14 mouse cellular contexts compared by ENCODE assay signal in the genomic region with DNA sequence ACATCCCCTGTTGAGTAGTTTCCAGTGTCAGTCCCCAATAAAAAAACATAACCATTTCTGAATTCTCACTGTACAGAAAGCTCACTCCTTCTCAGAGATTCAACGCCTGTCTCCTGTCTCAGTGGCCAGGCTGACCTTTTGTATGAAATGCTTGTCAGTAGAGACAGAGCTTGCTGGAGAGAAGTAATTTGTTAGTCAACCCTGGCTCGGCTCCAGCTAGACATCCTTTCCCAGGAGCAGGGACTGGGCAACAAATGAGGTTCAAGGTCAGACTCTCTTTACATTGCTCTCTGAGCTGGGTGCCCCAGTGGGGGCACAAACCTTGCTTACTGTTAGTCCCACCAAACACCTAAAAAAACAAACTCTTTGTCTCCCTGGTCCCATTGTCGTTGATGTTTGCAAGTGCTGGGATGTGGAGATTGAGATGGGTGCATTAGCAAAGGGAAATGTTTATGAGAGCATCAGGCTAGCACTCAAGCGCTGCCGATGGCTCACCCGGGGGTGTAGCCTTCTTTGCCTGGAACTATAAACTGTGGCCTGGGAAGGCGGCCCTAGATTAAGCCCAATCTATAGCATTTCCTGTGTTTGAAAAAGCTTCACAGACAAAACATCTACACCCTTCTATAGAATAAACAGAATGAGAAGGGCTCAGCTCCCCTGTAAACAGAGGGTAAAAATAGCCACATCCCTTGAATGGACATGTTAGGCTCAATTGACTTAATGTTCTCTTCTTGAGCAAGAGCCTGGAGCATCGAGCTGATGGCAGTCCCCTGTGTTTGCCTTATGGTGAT.
DNase-seq lines count a peak whose midpoint lies in the region; ATAC-seq and TF ChIP-seq lines count a peak whose summit lies in the region.
"Had no signal": no experiment of that assay in that cellular context is flagged by ENCODE, and none has a peak within 500 bp of the region (broad histone marks: within the 10 kb centered on the region; RNA-seq: fewer than 3 reads in every experiment).

No protein-coding gene starts in this region.

- H3K36me3 ChIP-seq in heart, embryonic 12.5 days = no peaks in the 10 kb centered on the region
- no peaks in the 10 kb centered on the region for H3K36me3 ChIP-seq in lung, embryonic 16.5 days (ENCODE audit: control insufficient read depth, insufficient read depth, low read length)
- H3K36me3 ChIP-seq in small intestine, adult 2 months (ENCODE audit: control insufficient read depth, insufficient read depth, low read length) = no peaks in the 10 kb centered on the region

- no peak for TF ChIP-seq POLR2A in lung, adult 2 months (IDR thresholded peaks at IDR 0.05; ENCODE audit: borderline replicate concordance, extremely low read depth, low read depth, low read length)
- no peak for TF ChIP-seq POLR2A in small intestine, adult 2 months (IDR thresholded peaks at IDR 0.05; ENCODE audit: low read depth, low read length)

- no peak for TF ChIP-seq CTCF in lung, adult 2 months (IDR thresholded peaks at IDR 0.05; ENCODE audit: insufficient read depth, low read length)
- no peak for TF ChIP-seq CTCF in small intestine, adult 2 months (IDR thresholded peaks at IDR 0.05; ENCODE audit: extremely low read depth, insufficient read length, insufficient replicate concordance, low read depth, low read length)

- no peak for ATAC-seq in heart, embryonic 12.5 days (ENCODE audit: insufficient number of reproducible peaks, low FRiP score)
- ATAC-seq in lung, embryonic 16.5 days (ENCODE audit: low read depth) = peak; percentile 89
- ATAC-seq in megakaryocyte, adult 5-6 weeks (ENCODE audit: poor library complexity, severe bottlenecking) = no peak
- ATAC-seq: forebrain, postnatal 0 days had no signal

- intact Hi-C loops in heart, postnatal 10 days (cut with DNase I) = no loop called here

- no peak overlapping the region for H3K4me3 ChIP-seq in heart, embryonic 12.5 days
- H3K4me3 ChIP-seq in lung, embryonic 16.5 days (ENCODE audit: low read length) = no peak overlapping the region
- no peak overlapping the region for H3K4me3 ChIP-seq in lung, adult 2 months (replicated peaks; ENCODE audit: extremely low read depth, low read depth, low read length)
- no peak overlapping the region for H3K4me3 ChIP-seq in small intestine, adult 2 months (ENCODE audit: low read depth, low read length)
- H3K4me3 ChIP-seq: heart, embryonic 13.5 days; layer of hippocampus, adult 2 months had no signal

- H3K4me1 ChIP-seq in heart, embryonic 12.5 days (replicated peaks) = peaks cover 11% of the 10 kb centered on the region
- peaks cover 22% of the 10 kb centered on the region for H3K4me1 ChIP-seq in lung, embryonic 16.5 days (replicated peaks; ENCODE audit: control insufficient read depth, insufficient read depth, low read length)
- no peaks in the 10 kb centered on the region for H3K4me1 ChIP-seq in lung, adult 2 months (ENCODE audit: control insufficient read depth, insufficient read depth, low read length)
- no peaks in the 10 kb centered on the region for H3K4me1 ChIP-seq in small intestine, adult 2 months (ENCODE audit: control insufficient read depth, insufficient read depth, insufficient read length, low read length)

- DNase-seq in heart, postnatal 10 days = peak; percentile 7 to 19
- DNase-seq in lung, adult 2 months = no peak
- DNase-seq in adrenal gland, postnatal 25 days = peak; percentile 59
- no peak for DNase-seq in testis, postnatal 10 days (ENCODE audit: low spot score)
- DNase-seq: cerebellum, postnatal 14 days; forebrain, postnatal 0 days; spleen, adult 18-20 months; thymus, postnatal 36 days had no signal

- no peak overlapping the region; the same call in 1 of the 2 replicates for H3K27ac ChIP-seq in heart, embryonic 12.5 days (ENCODE audit: poor library complexity, severe bottlenecking)
- H3K27ac ChIP-seq in lung, embryonic 16.5 days (ENCODE audit: low read length) = peak overlapping the region; percentile 84
- peak overlapping the region; percentile 16; the same call in 1 of the 2 replicates for H3K27ac ChIP-seq in small intestine, adult 2 months (ENCODE audit: insufficient read depth, low read depth, low read length)
- H3K27ac ChIP-seq: heart, embryonic 13.5 days; layer of hippocampus, adult 2 months had no signal

- H3K27me3 ChIP-seq in heart, embryonic 12.5 days (replicated peaks) = no peaks in the 10 kb centered on the region
- no peaks in the 10 kb centered on the region for H3K27me3 ChIP-seq in lung, embryonic 16.5 days (ENCODE audit: control insufficient read depth, insufficient read depth, low read depth, low read length)
- no peaks in the 10 kb centered on the region for H3K27me3 ChIP-seq in small intestine, adult 2 months (ENCODE audit: control insufficient read depth, insufficient read depth, low read length)
- H3K27me3 ChIP-seq: heart, embryonic 13.5 days had no signal

- H3K9me3 ChIP-seq in heart, embryonic 12.5 days (replicated peaks) = no peaks in the 10 kb centered on the region
- no peaks in the 10 kb centered on the region for H3K9me3 ChIP-seq in lung, embryonic 16.5 days (ENCODE audit: control insufficient read depth, low read length)
- H3K9me3 ChIP-seq: heart, embryonic 13.5 days had no signal

- no peak overlapping the region for H3K9ac ChIP-seq in heart, embryonic 12.5 days
- H3K9ac ChIP-seq in lung, embryonic 16.5 days (ENCODE audit: low read length) = no peak overlapping the region
- H3K9ac ChIP-seq: forebrain, postnatal 0 days; heart, embryonic 13.5 days had no signal

- no peak overlapping the region for H3K4me2 ChIP-seq in heart, embryonic 12.5 days
- H3K4me2 ChIP-seq in lung, embryonic 16.5 days (ENCODE audit: low read depth, low read length) = no peak overlapping the region
- H3K4me2 ChIP-seq: heart, embryonic 13.5 days had no signal

- WGBS in heart, embryonic 12.5 days = 64% methylated on average over 8 of the region's 8 CpGs
- whole genome bisulfite sequencing in lung, embryonic 16.5 days = 34% methylated on average over 8 of the region's 8 CpGs
- WGBS in lung, adult 2 months = 47% methylated on average over 8 of the region's 8 CpGs
- 59% methylated on average over 8 of the region's 8 CpGs for WGBS in small intestine, adult 2 months

Comparison
In these comparisons a context has a peak if more than half of its experiments do, and no peak if none do; other contexts are left out.
1. DNase-seq: peak in heart, postnatal 10 days (2 of 2) and adrenal gland, postnatal 25 days (single experiment); none in lung, adult 2 months (single experiment) and testis, postnatal 10 days (single experiment).